Mouse (Mus musculus) small intestine, adult 2 months (tissue): ENCODE results near the gene Aanat.

Experiments
- CTCF ChIP-seq: fragments of 200-500 bp; IDR thresholded peaks from 2 replicates; pipeline ENCODE4 v1.5.1; 2012; ENCODE audit warnings: low read depth, mild to moderate bottlenecking, control low read depth, inconsistent platforms, low read length, moderate library complexity, mixed read lengths; ENCODE audit not compliant: insufficient replicate concordance, insufficient read length; ENCODE audit errors: extremely low read depth
- POLR2A ChIP-seq: fragments of 200-500 bp; IDR thresholded peaks from 2 replicates; pipeline ENCODE4 v1.6.1; 2012; ENCODE audit warnings: low read depth, mild to moderate bottlenecking, control low read depth, inconsistent platforms, low read length, moderate library complexity

- no peak for TF ChIP-seq CTCF
- no peak for TF ChIP-seq POLR2A
These were observed 21.5 kb downstream of the Aanat start for GRCm38 (mm10) chr11:116607717-116608116.
